Mouse (Mus musculus): ENCODE results near the gene Naglu.

- TF ChIP-seq CTCF (IDR thresholded peaks at IDR 0.05; ENCODE audit: borderline replicate concordance, extremely low read depth, insufficient read depth, insufficient read length) (no peak), POLR2A (IDR thresholded peaks at IDR 0.05; ENCODE audit: borderline replicate concordance, extremely low read depth, insufficient read depth, insufficient read length, poor library complexity, severe bottlenecking) (no peak)
Measured at GRCm38 (mm10) chr11:101052751-101053473, 16.9 kb upstream of the Naglu start.

Measured in brain, embryonic 14.5 days (tissue).